Comparison of ENCODE assay signal across 8 mouse cellular contexts in the genomic region with DNA sequence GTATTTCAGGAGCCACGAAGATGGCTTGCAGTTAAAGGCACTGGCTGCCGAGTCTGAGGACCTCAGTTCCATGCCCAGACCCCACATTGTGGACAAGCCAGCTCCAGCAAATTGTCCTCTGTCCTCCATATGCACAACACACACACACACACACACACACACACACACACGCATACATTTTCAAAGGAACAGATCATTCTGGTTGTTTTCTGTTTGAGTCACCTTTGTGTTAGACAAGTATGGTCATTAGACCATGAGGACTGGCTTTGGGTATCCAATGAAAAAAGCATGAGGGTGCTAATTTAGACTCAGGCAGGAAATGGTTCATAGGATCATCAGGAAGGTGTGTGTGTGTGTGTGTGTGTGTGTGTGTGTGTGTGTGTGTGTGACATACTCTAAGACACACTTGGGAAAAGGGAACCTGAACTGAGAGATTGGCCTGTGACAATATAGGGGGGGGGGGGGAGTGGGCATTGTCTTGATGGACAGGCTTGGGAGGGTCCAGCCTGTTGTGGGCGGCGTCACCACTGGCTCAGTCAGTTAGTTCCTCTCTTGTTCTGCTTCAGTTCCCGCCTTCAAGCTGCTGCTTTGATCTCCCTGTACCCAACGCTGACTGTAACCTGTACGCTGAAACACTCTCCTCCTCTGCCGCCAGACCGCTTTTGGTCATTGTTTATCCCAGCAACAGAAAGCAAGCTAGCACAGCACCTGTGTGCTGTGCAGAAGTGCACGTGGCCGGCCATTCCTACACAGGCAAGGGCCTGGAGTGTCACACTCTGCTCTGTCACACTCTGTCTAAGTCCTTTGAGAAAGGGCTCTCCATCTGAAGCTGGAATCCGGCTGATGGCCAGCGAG. TPM values are rescaled to one million over a fixed set of nuclear protein-coding genes. Genes with fewer than 3 reads are reported as not detected.
DNase-seq lines count a peak whose midpoint lies in the region; ATAC-seq and TF ChIP-seq lines count a peak whose summit lies in the region.

No protein-coding gene starts in this region.

- H3K4me3 ChIP-seq in heart, embryonic 11.5 days (ENCODE audit: low read depth, low read length): peak overlapping the region; percentile 30; the same call in 1 of the 2 replicates
- peak overlapping the region; percentile 20 for H3K4me3 ChIP-seq in bone marrow, adult 2 months (replicated peaks; ENCODE audit: control insufficient read depth, low read depth, low read length)
- no peak overlapping the region for H3K4me3 ChIP-seq in hindbrain, embryonic 11.5 days (ENCODE audit: low read depth, low read length)

- no peak for ATAC-seq in heart, embryonic 11.5 days (replicated peaks; ENCODE audit: insufficient number of reproducible peaks, low FRiP score, low TSS enrichment)
- no peak for ATAC-seq in hindbrain, embryonic 11.5 days (ENCODE audit: low FRiP score)

- no peak overlapping the region for H3K27ac ChIP-seq in heart, embryonic 11.5 days (ENCODE audit: low read depth, low read length)
- H3K27ac ChIP-seq in bone marrow, adult 2 months (ENCODE audit: control insufficient read depth, insufficient read depth, low read depth, low read length, poor library complexity): peak overlapping the region; percentile 80
- H3K27ac ChIP-seq in hindbrain, embryonic 11.5 days (ENCODE audit: low read depth, low read length): no peak overlapping the region

- no peaks in the 10 kb centered on the region for H3K36me3 ChIP-seq in heart, embryonic 11.5 days (ENCODE audit: control insufficient read depth, insufficient read depth, low read length)
- no peaks in the 10 kb centered on the region for H3K36me3 ChIP-seq in hindbrain, embryonic 11.5 days (ENCODE audit: control insufficient read depth, insufficient read depth, low read length)

- no peak for TF ChIP-seq CTCF in bone marrow, adult 2 months (IDR thresholded peaks at IDR 0.05; ENCODE audit: control insufficient read depth, insufficient read depth, low read length)

- peak overlapping the region; percentile 67 for H3K4me2 ChIP-seq in heart, embryonic 11.5 days
- peak overlapping the region; percentile 29 for H3K4me2 ChIP-seq in hindbrain, embryonic 11.5 days (replicated peaks; ENCODE audit: low read depth, low read length)

- H3K9ac ChIP-seq in heart, embryonic 11.5 days (ENCODE audit: low read depth, low read length): peak overlapping the region; percentile 12
- H3K9ac ChIP-seq in hindbrain, embryonic 11.5 days (ENCODE audit: low read depth, low read length): no peak overlapping the region

- peaks cover 16% of the 10 kb centered on the region for H3K4me1 ChIP-seq in heart, embryonic 11.5 days (ENCODE audit: control insufficient read depth, insufficient read depth, low read length)
- H3K4me1 ChIP-seq in bone marrow, adult 2 months (ENCODE audit: control insufficient read depth, insufficient read depth, low read length): peaks cover 6% of the 10 kb centered on the region
- H3K4me1 ChIP-seq in hindbrain, embryonic 11.5 days (replicated peaks; ENCODE audit: control insufficient read depth, insufficient read depth, low read length): peaks cover 9% of the 10 kb centered on the region

- intact Hi-C loops in heart, postnatal 25 days (cut with DNase I): no loop called here
- intact Hi-C loops in left cerebral cortex, postnatal 36 days (cut with DNase I): loop anchor here (10.0 kb wide), 1 partner anchor 87 kb away; the partner anchor contains the start of gene Eif3b

- no peaks in the 10 kb centered on the region for H3K27me3 ChIP-seq in heart, embryonic 11.5 days (ENCODE audit: control insufficient read depth, insufficient read depth, low read length)
- no peaks in the 10 kb centered on the region for H3K27me3 ChIP-seq in hindbrain, embryonic 11.5 days (ENCODE audit: control insufficient read depth, insufficient read depth, low read length)

- TF ChIP-seq POLR2A in bone marrow, adult 2 months (IDR thresholded peaks at IDR 0.05; ENCODE audit: borderline replicate concordance, control insufficient read depth, low read depth, low read length): no peak

- no peak for DNase-seq in heart, postnatal 25 days (ENCODE audit: low spot score)
- peak; percentile 43 for DNase-seq in hindbrain, embryonic 11.5 days (ENCODE audit: low spot score)
- peak; percentile 59 for DNase-seq in lung, postnatal 36 days
- no peak for DNase-seq in right cerebral cortex, postnatal 25 days
- no peak for DNase-seq in left cerebral cortex, postnatal 36 days (ENCODE audit: low spot score in 2 of 2)
- no peak for DNase-seq in ovary, adult 18-20 months (ENCODE audit: low spot score)

- WGBS in heart, embryonic 11.5 days (ENCODE audit: insufficient replicate concordance): 22% methylated on average over 14 of the region's 14 CpGs
- 7% methylated on average over 14 of the region's 14 CpGs for WGBS in bone marrow, adult 2 months
- WGBS in hindbrain, embryonic 11.5 days: 19% methylated on average over 14 of the region's 14 CpGs

- H3K9me3 ChIP-seq in heart, embryonic 11.5 days (replicated peaks; ENCODE audit: control insufficient read depth, low read length): no peaks in the 10 kb centered on the region
- H3K9me3 ChIP-seq in hindbrain, embryonic 11.5 days (ENCODE audit: control insufficient read depth, low read length): no peaks in the 10 kb centered on the region

RNA-seq across cellular contexts. Expression of gene Chst12, which starts 3.1 kb away (rescaled TPM):
- polyA plus RNA-seq in heart, embryonic 11.5 days (2014; fragmentation: Nextera tagmentation; extraction: Ambion mirVana): 17.4 and 20.2 TPM in 2 replicates
- 1 to 10 TPM; 6.1 to 6.9 TPM for total RNA-seq in heart, postnatal 25 days (2021)
- polyA plus RNA-seq in bone marrow, adult 2 months (2011; ENCODE audit: insufficient read depth, insufficient read length, low replicate concordance, missing spikeins): 13.2 and 25.2 TPM in 2 replicates
- polyA plus RNA-seq in hindbrain, embryonic 11.5 days (2014; fragmentation: Nextera tagmentation; extraction: Ambion mirVana): 9.7 and 10.8 TPM in 2 replicates
- total RNA-seq in left cerebral cortex, postnatal 36 days (2021): 10 to 100 TPM; 19.9 to 20.2 TPM

RNA-seq across cellular contexts. Expression of gene Gm4869, which starts 56.8 kb away (rescaled TPM):
- not detected in 2 replicates for polyA plus RNA-seq in heart, embryonic 11.5 days (2014; fragmentation: Nextera tagmentation; extraction: Ambion mirVana)
- not detected for total RNA-seq in heart, postnatal 25 days (2021)
- not detected in 2 replicates for polyA plus RNA-seq in bone marrow, adult 2 months (2011; ENCODE audit: insufficient read depth, insufficient read length, low replicate concordance, missing spikeins)
- polyA plus RNA-seq in hindbrain, embryonic 11.5 days (2014; fragmentation: Nextera tagmentation; extraction: Ambion mirVana): 0.08 TPM in 1 of 2 replicates, not detected in the other
- total RNA-seq in left cerebral cortex, postnatal 36 days (2021): not detected

Comparison
In these comparisons a context has a peak if more than half of its experiments do, and no peak if none do; other contexts are left out.
1. DNase-seq: peak in hindbrain, embryonic 11.5 days (single experiment) and lung, postnatal 36 days (single experiment); none in heart, postnatal 25 days (single experiment), right cerebral cortex, postnatal 25 days (single experiment), left cerebral cortex, postnatal 36 days (0 of 2) and ovary, adult 18-20 months (single experiment).